Mouse (Mus musculus) adrenal gland, adult 8-10 months (tissue): ENCODE data around the gene Gm17657. TPM values are rescaled to one million over a fixed set of nuclear protein-coding genes. Genes with fewer than 3 reads are reported as not detected.
"Not testable (repeated sequence)": the region's sequence is repeated elsewhere in the genome, so short reads cannot be mapped to it uniquely, and the experiment has no call there.

Experiments used
- DNase-seq: peaks from one replicate; pipeline ENCODE4 v3.0.0; 2022
- total RNA-seq, 4 experiments: library from RNA; stranded (reverse); gene quantifications; 2 replicates each; pipeline ENCODE4 v1.2.4; 2022

The Gm17657 gene
- total RNA-seq, 4 experiments from 2014 or later = not detected

DNA sequence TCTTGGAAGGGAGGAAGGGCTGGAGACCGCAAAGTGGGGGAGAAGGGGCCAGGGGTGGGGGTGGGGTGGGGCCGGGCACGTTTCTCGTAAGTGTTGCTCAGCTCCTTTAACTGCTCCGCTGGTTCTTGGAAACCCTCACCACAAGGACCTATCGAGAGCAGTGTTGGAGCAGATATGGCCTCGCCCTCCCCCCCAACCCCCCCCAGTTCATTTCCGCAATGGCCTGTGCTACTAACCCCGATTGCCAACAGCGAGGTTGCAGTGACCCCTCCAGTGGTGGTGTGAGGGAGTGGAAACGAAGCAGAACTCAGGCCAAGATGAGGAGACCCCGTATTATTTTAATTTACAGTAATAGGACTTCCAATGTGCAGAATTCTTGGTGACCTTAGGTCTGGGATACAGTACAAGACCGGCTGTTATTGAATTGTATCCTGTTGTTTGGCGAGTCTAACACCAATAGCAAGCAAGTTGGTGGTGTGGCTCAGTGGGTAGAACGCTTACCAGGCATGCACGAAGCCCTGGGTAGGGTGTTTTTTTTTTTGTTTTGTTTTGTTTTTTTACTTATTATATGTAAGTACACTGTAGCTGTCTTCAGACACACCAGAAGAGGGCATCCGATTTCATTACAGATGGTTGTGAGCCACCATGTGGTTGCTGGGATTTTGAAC, 48.5 kb downstream of the Gm17657 start:
- DNase-seq = no peak

DNA sequence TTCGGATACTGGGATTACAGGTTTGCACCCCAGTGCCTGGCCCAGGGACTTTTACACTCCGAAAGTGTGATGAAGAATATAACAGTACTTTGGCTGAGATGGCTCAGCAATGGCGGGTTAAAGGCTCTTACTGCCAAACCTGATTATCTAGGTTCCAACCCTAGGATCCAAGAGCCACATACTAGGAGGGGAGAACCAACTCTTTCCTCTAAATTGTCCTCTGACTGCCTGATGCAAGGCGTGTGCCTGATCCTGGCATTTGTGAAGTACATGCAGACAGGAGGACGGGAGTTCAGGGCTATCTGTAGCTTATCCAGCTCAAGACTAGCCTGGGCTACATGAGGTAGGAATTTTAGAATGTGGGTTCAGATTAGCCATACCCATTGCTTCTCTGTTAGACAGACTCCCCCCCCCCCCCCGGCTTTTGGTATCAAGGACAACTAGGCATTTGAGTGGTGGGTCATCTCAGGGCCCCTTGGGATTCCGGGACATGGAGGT, 49.1 kb downstream of the Gm17657 start:
- no peak for DNase-seq

DNA sequence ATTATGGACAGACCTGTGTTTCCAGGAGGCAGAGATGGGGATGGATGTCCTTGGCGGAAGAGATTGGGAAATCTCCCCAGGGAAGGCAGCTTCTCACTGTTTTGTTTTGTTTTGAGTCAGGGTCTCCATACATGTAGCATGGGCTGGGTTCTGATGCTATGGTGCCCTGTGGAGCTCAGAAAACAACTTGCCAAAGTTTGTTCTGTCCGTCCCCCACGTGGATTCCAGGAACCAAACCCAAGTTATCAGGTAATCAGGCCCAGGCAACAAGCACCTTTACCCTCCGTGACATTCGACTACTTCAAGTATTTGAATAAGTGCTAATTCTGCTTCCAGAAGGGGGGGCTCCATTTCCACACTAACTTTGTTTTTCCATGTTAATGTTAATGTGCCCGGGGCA, 49.9 kb downstream of the Gm17657 start:
- DNase-seq = no peak

DNA sequence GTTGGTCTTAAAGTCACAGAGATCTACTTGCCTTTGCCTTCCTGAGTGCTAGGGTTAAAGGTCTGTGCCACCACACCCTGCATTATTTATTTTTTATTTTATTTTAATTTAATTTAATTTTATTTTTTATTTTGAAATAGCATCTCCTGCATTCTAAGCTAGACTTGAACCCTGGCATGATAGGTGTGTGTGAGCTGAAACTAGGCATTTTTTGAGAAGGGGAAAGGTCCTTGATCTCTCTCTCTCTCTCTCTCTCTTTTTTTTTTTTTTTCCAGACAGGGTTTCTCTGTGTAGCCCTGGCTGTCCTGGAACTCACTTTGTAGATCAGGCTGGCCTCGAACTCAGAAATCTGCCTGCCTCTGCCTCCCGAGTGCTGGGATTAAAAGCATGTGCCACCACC, 50.5 kb downstream of the Gm17657 start:
- not testable (repeated sequence) for DNase-seq

DNA sequence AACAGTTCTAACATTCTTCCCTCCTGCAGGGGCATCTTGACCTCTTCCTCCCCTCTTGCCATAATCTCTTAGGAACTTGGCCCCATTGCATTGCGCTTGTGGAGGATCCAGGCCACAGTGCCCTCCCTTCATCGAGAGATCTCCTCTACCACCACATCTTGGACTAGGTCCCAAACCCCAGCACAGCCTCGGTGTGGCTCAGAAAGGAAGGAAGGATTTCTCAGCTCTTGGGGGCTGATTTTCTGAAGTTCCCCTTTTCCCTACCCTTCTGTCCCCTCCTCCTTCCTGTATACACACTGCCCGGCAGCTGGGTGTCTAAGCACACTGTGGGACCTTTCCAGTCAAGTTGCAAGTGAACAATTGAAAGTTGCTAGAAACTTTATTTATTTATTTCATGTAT, 51.4 kb downstream of the Gm17657 start:
- no peak for DNase-seq

DNA sequence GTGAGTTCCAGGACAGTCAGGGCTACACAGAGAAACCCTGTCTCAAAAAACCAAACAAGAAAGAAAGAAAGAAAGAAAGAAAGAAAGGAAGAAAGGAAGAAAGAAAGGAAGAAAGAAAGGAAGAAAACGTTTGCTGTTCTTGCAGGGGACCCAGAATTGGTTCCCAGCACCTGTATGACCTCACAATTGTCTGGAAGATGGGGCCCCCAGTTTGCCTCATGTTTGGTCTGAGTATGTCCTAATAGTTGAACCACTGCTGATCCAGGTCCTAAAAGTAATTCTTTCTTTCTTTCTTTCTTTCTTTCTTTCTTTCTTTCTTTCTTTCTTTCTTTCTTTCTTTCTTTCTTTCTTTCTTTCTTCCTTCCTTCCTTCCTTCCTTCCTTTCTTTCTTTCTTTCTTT, 52.0 kb downstream of the Gm17657 start:
- DNase-seq = not testable (repeated sequence)

DNA sequence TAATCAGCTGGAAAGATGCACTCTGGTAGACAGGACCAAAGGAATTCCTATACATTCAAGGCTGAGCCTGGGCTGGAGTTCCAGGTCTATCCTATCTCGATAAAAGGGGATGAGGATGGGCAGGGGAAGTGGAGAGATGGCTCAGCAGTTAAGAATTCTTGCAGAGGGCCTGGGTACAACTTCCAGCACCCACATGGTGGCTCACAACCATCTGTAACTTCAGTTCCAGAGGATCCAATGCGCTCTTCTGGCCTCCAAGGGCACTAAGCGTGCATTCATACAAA, 52.4 kb downstream of the Gm17657 start:
- no peak for DNase-seq

DNA sequence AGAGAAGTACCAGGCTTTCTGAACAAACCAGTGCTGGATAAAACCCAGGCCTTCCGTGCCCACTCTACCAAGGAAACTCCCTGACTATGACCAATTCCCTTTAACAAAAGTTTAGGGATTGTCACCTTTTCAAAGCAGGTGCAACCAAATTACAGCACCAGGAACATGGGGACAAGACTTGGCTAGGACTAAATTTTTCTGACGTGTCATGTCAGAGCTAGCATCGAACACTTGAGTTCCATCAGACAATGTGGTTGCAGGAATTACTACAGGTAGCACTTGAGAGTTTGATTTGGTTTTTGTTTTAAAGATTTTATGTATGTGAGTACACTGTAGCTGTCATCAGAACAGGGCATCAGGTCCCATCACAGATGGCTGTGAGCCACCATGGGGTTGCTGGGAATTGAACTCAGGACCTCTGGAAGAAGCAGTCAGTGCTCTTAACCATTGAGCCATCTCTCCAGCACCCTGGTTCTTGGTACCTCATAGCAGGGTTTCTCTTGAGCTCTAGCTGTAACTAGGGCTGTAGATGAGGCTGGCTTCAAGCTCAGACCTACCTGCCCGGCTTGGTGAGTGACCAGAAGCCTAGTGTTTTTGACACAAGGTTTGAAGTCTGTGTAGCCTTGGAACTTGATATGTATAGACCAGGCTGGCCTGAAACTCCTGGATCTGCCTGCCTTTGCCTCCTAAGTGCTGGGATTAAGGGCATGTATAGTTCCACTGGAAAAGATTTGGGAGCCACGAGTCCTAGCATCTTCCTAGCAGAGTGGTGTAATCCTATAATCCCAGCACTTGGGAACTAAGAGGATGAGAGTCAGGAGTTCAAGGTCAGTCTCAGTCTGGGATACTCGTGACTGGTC, 53.0 kb downstream of the Gm17657 start:
- no peak for DNase-seq

DNA sequence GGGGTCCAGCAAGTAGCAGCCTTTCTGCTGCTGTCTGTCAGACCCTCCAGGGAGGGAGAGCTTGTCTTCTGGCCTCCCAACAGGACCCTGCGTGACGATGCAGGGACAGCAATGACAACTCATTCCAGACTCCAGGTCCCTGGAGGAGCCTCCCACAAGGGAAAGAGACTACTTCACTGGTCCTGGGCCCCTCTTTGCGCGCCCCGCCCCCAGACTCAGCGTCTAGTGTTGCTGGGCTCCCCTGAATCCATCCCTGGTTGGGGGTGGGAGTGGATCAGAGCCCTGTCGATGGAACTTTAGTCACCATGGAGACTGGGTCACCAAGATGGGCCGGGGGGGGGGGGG, 54.7 kb downstream of the Gm17657 start:
- no peak for DNase-seq

DNA sequence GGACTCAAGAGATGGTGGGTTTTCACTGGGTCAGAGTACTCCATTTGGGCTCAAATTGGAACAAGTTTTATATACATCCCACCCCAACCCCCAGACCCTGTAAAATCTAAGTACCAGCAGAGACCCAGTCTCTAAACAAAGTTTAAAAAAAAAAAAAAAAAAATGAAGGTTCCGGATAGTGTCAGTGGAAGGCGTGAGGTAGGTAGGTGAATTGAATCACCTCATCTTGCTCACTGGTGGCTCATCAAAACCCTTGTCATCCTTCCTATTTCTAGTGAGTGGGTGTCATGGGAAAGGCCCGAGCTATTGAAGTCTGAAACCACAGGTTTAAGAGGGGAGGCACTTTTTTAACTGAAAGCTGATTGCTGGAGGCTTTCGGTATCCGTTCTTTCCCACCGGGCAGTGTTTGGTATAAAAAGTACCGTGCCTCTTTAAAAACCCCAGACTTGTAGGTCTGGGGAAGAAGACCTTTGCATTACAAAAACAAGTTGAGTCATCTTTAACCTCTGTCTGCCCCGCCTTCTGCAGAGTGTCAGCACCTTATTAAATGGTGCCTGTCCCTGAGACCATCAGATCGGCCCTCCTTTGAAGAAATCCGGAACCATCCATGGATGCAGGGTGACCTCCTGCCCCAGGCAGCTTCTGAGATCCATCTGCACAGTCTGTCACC, 55.2 kb downstream of the Gm17657 start:
- DNase-seq = no peak

DNA sequence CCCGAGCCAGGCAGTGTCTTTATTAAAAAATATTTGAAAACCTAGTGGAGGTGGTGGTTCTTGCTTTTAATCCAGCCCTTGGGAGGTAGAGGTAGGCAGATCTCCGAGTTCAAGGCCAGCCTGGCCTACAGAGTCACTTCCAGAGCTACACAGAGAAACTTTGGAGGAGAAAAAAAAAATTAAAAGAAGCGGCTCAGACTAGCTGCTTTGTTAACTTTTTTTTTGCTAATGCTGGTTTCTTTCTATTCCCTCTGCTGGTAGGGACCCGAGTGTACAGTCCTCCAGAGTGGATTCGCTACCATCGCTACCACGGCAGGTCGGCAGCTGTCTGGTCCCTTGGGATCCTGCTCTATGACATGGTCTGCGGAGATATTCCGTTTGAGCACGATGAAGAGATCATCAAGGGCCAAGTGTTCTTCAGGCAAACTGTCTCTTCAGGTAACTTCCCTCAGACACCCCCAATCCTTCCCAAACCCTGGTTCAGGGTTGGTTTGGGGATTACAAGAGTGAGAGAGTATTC, 55.9 kb downstream of the Gm17657 start:
- no peak for DNase-seq

DNA sequence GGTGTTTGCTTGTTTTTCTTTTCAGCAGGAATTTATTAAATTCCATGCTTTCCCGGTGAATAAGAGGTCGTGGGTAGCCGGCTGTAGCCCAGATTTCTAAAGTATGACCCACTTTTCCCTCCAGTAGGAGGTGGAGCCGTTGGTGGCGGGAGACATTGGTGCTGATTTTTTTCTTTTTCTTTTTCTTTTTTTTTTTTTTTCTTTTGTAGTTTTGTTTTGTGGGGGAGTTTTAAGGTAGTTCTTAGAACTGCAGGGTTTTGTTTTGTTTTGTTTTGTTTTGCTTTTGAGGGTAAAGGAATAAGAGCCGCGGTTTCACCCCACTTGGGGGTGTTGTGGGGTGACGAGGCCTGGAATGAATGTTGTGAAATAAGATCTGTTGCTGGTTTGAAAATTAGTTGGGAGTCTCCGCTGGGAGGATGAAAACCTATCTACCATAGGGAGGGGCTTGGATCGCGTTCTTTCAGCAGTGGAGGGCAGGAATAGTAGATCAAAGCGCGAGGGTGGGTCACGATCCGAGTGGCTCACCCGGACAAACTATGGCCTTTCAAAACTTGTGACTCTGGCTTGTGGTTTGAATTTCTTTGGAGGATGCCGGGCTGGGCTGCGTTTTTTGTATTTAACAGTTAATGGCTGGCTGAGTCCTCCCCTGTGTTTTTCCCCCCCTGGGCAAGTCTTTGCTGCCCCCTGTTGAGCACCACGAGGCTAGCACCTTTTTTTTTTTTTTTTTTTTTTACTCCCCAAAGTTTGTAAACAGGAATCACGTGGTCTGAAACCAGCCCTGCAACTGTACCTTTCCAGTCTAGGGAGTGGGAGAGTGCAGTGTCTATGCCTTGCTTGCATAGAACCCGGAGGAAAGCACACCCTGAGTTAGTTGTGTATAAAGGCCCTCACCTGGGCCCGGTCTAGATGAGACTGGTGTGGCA, 56.9 kb downstream of the Gm17657 start:
- peak; percentile 58 for DNase-seq

DNA sequence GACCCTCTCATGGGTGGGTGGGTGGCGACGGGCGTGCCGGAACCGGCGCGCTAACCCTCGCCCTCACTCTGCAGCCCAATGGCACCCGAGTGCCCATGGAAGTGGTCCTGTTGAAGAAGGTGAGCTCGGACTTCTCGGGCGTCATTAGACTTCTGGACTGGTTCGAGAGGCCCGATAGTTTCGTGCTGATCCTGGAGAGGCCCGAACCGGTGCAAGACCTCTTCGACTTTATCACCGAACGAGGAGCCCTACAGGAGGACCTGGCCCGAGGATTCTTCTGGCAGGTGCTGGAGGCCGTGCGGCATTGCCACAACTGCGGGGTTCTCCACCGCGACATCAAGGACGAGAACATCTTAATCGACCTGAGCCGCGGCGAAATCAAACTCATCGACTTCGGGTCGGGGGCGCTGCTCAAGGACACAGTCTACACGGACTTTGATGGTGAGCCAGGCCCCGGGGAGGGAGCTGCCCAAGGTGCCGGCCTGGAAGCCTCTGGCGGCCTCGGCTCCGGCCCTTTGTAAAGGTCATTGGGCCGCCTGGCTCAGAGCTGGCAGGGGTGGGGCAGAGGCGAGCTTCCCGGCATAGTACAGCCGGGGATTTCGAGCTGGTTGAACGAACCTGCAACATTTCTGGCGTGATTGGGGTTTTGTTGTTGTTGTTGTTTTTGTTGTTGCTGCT, 57.7 kb downstream of the Gm17657 start:
- DNase-seq = peak; percentile 74

DNA sequence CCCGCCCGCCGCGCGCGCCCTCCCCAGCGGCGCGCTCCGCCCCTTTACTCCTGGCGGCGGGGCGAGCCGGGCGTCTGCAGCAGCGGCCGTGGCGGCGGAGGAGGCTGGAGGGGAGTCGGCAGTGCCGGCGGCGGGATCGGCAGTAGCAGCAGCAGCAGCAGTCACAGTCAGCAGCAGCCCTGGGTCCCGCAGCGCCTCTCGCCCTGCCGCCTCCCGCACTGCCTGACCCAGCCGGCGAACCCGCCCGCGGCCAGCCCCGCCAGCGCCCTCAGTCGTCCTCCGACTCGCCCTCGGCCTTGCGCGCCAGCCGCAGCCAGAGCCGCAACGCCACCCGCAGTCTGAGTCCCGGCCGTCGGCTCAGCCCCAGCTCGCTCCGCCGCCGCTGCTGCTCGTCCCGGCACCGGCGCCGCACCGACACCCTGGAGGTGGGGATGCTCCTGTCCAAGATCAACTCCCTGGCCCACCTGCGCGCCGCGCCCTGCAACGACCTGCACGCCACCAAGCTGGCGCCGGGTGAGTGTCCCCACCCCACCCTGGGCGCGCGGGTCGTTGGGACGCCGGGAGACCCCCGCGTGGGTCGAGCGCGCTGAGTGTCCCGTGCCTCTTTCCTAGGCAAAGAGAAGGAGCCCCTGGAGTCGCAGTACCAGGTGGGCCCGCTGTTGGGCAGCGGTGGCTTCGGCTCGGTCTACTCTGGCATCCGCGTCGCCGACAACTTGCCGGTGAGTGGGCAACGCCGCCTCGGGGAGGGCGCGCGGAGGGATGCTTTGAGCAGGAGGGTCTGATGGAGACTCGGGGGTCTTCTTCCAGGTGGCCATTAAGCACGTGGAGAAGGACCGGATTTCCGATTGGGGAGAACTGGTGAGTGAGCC, 58.5 kb downstream of the Gm17657 start, which contains the start of gene Pim1:
TSS of gene Pim1 (plus strand) at position 41 of the 869 bp plus-strand sequence.
- DNase-seq = peak; percentile 71

DNA sequence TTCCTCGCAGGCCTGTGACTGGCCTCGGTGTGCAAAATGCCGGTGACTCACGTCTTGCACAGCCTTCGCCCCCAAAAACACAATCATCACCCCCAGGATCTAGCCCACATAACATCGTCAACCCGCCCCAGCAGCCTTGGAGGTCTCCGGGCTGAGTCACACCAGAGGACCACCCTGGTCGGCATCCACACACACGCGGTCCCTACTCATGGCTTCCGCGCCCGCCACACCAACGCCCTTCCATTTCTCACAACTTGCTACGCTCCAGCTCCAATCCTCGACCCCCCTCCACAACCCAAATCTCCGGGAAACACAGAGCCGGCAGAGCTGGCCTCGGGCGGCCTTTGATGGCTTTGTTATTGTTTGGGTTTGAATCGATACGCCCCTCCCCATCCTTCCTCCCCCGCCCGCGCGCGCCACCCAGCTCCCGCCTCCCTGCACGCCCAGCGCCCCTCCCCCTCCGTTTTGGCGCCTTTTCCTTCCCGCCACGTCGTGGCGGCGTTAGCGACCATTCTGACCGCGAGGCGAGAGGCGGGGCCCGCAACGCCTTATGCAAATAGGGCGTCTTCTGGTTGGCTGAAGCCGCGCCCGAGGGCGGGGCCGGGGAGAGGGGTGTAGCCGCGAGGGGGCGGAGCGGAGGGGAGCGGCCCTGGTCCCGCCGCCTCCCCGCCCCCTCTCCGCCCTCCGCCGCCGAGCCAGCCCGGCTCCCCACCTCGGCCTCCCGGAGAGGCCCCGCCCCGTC, 59.3 kb downstream of the Gm17657 start:
- DNase-seq = peak; percentile 97

DNA sequence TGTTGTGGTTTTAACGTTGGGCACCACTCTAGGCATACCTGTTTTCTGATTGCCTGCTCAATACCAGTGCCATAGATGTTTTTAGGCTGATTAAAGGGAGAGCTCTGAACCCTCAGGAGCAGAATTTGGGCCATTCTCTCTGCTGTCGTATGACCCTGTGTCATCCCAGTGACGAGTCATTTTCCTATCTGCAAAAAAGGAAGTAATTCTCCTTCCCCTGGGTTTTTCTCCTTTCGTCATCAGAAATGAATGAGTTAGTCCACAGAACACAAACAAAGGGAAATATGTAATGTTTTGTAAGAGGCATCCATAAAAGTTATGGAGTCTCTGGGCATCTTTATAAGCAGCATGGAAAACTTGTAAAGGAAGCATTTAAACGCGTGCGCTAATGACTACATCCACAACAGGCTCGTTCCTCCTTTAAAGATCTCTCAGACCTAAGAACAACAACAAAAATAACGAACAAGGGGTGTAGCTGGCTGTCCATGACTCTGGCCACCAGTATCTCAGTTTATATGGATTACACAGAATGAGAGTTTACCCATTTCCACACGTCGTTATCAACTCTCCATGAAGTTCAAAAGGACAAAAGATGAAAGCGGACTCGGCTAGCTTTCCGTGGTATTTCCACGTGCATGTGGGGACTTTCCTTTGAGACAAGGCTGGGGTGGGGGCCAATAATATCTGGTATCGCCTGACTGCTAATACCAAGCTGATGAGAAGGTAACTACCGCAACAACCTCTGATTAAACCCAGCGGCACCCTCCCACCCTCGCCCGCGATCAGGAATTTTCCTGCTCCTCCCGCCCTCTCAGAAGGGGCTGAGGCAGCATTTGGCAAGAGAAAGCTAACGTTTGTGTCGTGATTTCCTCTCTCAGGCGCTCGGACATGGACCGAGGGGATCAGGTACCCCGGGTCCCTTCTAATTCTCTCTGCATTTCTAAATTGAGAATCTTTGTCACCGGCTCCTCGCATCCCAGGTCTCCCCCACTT, 60.2 kb downstream of the Gm17657 start:
- peak; percentile 46 for DNase-seq

DNA sequence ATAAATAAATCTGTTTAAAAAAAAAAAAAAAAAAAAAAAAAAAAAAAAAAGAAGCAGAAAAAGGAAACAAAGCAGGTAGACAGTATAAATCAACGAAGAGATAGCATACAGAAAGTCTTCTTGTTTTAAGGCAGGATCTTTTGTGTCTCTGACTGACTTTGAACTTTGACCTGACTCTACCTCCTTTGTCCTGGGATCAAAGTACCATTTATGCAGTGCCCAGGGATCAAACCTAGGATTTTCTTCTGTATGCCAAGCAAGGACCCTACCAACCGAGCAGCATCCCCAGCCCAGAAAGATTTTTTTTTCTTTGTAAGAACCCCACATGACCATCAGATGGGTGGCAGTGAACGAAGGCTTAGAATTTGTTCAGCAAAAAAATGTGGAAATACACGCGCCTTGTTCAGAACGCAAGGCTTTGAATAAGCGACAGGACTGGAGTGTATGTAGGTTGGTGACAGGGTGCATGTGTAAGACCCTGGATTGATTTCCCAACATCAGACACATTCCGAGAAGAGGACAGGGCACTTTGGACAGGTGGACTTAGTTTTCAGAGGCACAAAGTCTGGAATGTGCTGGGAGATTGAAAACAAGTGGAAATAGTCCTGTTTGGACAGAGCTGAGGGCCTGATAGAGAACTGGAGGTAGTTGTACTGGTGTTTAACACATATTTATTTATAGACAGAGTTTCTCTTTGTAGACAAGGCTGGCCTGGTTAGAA, 61.0 kb downstream of the Gm17657 start:
- DNase-seq = no peak
